Mouse (Mus musculus) retina, adult 2 months (tissue): ENCODE measurements around the gene Pnkd.
"Not testable (repeated sequence)": the region's sequence is repeated elsewhere in the genome, so short reads cannot be mapped to it uniquely, and the experiment has no call there.

ENCODE experiments used
- DNase-seq: peaks from one replicate; pipeline ENCODE4 v3.0.0-alpha.2; 2012; ENCODE audit warnings: low read depth, low spot score

Gene Pnkd

GRCm38 (mm10) chr1:74296477-74296876, 11.7 kb downstream of the Pnkd start:
- no peak for DNase-seq

- no peak for DNase-seq
Observed at GRCm38 (mm10) chr1:74297269-74297668, 12.5 kb downstream of the Pnkd start.

GRCm38 (mm10) chr1:74298157-74298750, 13.5 kb downstream of the Pnkd start:
- no peak for DNase-seq

GRCm38 (mm10) chr1:74298996-74299395, 14.3 kb downstream of the Pnkd start:
- DNase-seq, result no peak

- no peak for DNase-seq
Observed at GRCm38 (mm10) chr1:74300347-74301110, 15.8 kb downstream of the Pnkd start.

GRCm38 (mm10) chr1:74302229-74302628, 17.5 kb downstream of the Pnkd start:
- no peak for DNase-seq

- no peak for DNase-seq
Observed at GRCm38 (mm10) chr1:74302835-74303234, 18.1 kb downstream of the Pnkd start.

GRCm38 (mm10) chr1:74303509-74304338, 19.0 kb downstream of the Pnkd start:
- no peak for DNase-seq

GRCm38 (mm10) chr1:74304339-74304790, 19.6 kb downstream of the Pnkd start:
- no peak for DNase-seq

- no peak for DNase-seq
Observed at GRCm38 (mm10) chr1:74304946-74305345, 20.2 kb downstream of the Pnkd start.

- DNase-seq, result no peak
Observed at GRCm38 (mm10) chr1:74305522-74305921, 20.8 kb downstream of the Pnkd start, which contains the start of gene Tmbim1. Tmbim1 (minus strand) TSS chr1:74305622.

- DNase-seq, result no peak
Observed at GRCm38 (mm10) chr1:74307146-74307545, 22.4 kb downstream of the Pnkd start.

- DNase-seq, result no peak
Observed at GRCm38 (mm10) chr1:74308001-74308964, 23.6 kb downstream of the Pnkd start.

GRCm38 (mm10) chr1:74309767-74310166, 25.0 kb downstream of the Pnkd start:
- DNase-seq, result no peak

- DNase-seq, result peak; percentile 61
Observed at GRCm38 (mm10) chr1:74313049-74313692, 28.4 kb downstream of the Pnkd start.

GRCm38 (mm10) chr1:74314796-74315195, 30.1 kb downstream of the Pnkd start:
- no peak for DNase-seq

GRCm38 (mm10) chr1:74316114-74316827, 31.5 kb downstream of the Pnkd start:
- DNase-seq, result no peak

GRCm38 (mm10) chr1:74318711-74319110, 34.0 kb downstream of the Pnkd start:
- no peak for DNase-seq

- DNase-seq, result no peak
Observed at GRCm38 (mm10) chr1:74321396-74321795, 36.7 kb downstream of the Pnkd start.

GRCm38 (mm10) chr1:74326916-74327315, 42.2 kb downstream of the Pnkd start:
- DNase-seq, result not testable (repeated sequence)
